Mouse (Mus musculus) liver, embryonic 14.5 days (tissue): ENCODE data around the gene Plekhm1.

Source experiments
- CTCF ChIP-seq: IDR thresholded peaks from 2 replicates; pipeline ENCODE4 v1.5.1; 2016; ENCODE audit warnings: antibody characterized with exemption, low read depth, control low read depth
- EP300 ChIP-seq: IDR thresholded peaks from 2 replicates; pipeline ENCODE4 v1.6.1; 2016; ENCODE audit warnings: antibody characterized with exemption, low read depth

DNA sequence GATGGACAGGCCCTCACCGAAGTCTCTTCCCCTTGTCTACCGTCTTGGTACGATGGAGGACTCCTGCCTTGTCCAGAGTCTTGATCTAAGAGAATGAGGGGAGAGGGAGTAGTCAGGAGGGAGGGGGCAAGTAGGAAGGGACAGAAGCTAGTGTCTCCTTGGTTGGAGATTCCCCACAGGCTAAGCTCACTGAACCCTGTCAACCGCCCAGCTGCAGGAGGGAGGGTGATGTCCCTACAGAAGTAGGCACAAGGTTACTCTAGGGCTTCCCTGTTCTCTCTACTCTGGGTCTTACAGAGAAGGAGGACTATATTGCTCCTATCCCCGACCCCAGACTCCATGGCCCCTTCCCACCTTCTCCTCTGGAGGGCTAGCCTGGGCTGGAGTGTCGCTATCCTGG is 73.8 kb downstream of the Plekhm1 start:
- TF ChIP-seq EP300, result no peak
- no peak for TF ChIP-seq CTCF
